Mouse (Mus musculus): Measurements from ENCODE around the gene Gsg1l. TPM values are rescaled to one million over a fixed set of nuclear protein-coding genes. Genes with fewer than 3 reads are reported as not detected.

The Gsg1l gene
- total RNA-seq, 2 experiments from 2014 or later, result not detected

DNA sequence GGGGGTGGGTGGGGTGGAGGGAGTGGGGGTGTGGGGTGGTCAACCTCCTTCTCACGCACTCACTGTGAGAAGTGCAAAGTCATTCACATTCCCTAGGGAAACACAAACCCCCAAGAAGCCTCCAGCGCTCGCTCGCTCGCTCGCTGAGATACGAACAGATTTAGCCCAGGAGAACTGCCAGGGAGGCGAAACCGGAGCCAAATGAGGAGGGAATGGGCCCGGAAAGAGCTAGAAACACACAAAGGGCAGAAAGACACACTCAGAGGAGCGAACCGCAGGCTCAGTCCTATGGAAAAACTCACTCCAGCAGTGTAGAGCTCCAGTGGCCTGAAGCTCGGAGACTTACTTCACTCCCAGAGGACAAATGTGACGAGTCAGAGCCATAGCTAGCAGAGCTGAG is 15.4 kb downstream of the Gsg1l start:
- H3K27ac ChIP-seq, result no peak overlapping the region
- peak; percentile 63 for DNase-seq
- H3K4me3 ChIP-seq, result peak overlapping the region; percentile 35
- no peak for TF ChIP-seq CTCF (IDR thresholded peaks at IDR 0.05)
- intact Hi-C loops (cut with DNase I), result no loop called here

DNA sequence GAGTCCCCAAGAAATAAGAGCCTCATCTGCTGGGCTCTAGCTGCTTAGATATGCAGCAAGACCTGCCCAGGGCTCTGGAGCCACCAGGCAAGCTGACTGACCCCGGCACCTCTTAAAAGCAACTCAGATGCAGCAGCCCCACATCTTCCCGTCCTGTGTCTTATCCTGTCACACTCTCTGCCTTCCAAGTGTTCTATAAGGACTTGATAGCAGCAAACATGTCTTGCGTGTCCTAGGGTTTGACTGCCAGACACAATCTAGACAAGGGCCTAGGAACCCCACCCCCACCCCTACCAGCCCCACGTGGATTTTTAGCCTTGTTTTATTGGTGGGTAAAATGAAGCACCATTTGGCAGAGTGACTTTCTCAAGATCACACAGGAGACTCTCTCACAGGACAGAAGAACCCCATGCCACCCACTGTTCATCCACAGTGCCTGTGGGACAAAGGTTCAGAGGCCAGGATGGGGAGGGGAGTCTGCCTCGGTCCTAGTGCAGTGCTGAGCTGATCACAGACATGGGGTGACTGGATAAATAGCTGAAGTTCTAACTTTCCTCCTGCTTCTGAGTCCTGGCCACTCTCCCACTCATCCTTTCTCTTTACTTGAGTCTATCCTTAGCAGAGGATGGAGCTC is 16.9 kb downstream of the Gsg1l start:
- no peak for DNase-seq

DNA sequence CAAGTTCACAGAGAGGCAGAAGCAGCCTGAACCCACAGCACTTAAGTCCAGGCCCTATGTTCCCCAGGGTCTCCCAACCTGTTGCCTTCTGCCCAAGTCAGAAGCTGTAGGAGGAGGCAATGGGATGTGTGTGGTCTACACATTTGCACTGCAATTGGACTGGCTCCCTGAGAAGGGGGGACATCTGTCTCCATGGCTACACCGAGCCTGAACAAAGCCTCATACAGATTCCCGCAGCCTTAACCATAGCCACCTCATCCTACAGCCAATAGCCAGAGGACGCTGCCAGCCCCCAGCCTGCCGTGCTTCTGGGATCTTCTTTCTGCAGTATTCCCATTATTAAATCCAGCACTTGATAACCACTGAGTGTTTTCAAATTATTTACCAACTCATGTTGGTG is 20.0 kb downstream of the Gsg1l start:
- intact Hi-C loops (cut with DNase I), result no loop called here
- H3K27ac ChIP-seq, result no peak overlapping the region
- no peak for TF ChIP-seq CTCF (IDR thresholded peaks at IDR 0.05)
- DNase-seq, result no peak
- no peak overlapping the region for H3K4me3 ChIP-seq

More for the DNA sequence above, 16.9 kb downstream of the Gsg1l start:
- H3K4me3 ChIP-seq, result no peak overlapping the region
- no peak for TF ChIP-seq CTCF (IDR thresholded peaks at IDR 0.05)
- intact Hi-C loops (cut with DNase I), result no loop called here
- H3K27ac ChIP-seq, result no peak overlapping the region

DNA sequence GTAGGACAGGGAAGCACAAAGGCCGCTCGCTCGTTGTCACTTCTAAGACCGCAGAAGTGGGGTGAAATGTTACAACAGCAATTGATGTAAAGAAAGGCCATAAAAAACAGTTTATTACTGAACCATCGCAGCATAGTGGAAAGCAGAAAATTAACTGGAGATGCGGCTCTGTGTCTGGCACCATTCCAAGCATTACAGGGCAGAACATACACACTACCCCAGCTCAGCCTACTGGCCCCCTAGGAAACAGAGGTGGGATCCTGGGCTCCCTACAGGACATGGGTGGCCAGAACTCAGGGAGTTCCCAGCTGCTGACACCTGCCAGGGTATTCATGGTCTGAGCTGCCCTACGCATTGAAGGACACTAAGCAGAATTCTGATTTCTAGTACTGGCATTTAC is 23.3 kb downstream of the Gsg1l start:
- intact Hi-C loops (cut with DNase I), result no loop called here
- no peak overlapping the region for H3K27ac ChIP-seq

DNA sequence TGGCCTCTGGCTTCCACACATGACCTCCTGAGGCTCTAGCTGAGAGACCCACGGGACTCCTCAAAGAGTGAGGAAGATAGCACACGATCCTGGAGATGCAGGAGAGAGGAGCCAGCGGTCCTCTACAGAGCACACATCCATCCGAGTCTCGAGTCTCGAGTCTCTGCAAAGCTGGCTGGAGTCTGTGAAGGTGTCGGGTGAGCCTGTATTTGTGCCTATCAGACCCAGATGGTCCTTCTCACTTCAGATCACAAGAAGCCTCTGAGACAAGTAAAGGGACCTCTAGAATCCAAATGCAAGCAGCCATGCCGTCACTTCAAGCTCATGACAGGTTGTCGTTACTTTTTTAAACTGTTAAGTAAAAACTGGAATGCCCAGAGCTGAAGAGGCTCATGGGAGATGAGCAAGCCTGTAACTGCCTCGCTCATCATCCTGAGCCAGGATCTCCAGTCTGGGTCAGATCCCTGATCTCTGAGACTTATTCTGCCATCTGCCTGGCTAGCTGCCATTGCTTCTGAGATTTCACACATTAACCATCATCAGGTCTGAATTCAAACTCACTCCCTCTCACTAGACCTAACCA is 24.8 kb downstream of the Gsg1l start:
- no peak for TF ChIP-seq CTCF (IDR thresholded peaks at IDR 0.05)
- intact Hi-C loops (cut with DNase I), result no loop called here
- Histone ChIP-seq H3K4me3 (no peak overlapping the region), H3K27ac (no peak overlapping the region)
- no peak for DNase-seq

More for the DNA sequence above, 23.3 kb downstream of the Gsg1l start:
- no peak overlapping the region for H3K4me3 ChIP-seq
- no peak for TF ChIP-seq CTCF (IDR thresholded peaks at IDR 0.05)
- DNase-seq, result no peak

DNA sequence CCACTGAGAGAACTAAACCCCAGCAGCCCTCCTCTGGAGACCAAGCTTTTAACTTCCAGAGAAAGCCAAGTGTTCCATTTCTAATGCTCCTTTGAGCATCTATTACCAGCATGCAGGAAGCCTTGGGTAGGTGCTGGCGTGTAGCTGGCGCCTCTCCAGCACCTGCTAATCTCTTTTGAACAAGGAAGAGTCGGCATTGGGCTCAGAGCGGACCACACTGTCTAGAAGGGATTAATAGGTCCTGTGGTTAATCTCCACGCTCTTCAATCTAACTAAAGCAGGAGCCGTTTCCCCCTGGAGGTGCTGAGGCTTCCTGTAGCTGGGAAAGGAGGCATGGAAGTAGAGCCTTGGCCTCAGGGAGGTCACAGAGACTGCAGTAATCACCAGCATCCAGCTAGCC is 27.6 kb downstream of the Gsg1l start:
- intact Hi-C loops (cut with DNase I), result no loop called here
- DNase-seq, result no peak
- H3K4me3 ChIP-seq, result no peak overlapping the region
- no peak overlapping the region for H3K27ac ChIP-seq
- no peak for TF ChIP-seq CTCF (IDR thresholded peaks at IDR 0.05)

DNA sequence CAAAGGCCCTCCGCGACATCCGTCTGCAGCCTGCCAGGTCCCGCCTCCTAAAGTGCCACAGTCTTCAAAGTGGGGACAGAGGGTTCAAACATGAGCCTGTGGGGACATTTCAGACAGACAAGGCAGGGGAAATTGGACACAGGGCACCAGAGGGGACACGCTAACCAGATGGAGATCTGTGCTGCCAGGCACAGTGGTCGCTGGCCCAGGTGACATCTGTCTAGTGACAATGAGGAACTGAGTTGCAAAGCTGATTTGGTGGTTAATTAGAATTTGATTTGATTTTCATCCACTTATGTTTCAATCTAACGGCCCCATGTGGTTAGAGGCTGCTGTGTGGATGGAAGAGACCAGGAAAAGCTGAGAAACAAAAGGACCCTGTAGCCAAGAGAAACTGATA is 28.6 kb downstream of the Gsg1l start:
- H3K4me3 ChIP-seq, result no peak overlapping the region
- DNase-seq, result no peak
- intact Hi-C loops (cut with DNase I), result no loop called here
- no peak for TF ChIP-seq CTCF (IDR thresholded peaks at IDR 0.05)
- no peak overlapping the region for H3K27ac ChIP-seq

DNA sequence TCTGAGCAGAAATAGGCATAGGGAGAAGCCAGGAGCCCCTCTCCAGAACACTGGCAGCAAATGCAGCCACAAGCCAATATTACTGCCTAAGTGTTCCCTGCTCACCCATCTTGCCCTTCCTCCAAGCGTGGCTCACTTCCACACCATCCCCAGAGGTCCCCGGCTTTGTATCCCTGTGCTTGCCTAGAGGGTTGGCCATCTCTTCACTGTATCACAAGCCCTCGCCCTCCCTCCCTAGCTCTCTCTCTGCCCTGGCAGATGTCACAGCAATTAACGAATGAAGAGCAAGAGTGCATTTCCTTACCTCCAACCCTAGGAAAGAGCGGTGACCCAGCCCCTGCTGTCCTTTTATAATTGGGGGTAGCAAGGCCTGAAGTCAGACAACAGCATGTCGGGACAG is 30.3 kb downstream of the Gsg1l start:
- DNase-seq, result no peak
- intact Hi-C loops (cut with DNase I), result no loop called here
- H3K4me3 ChIP-seq, result no peak overlapping the region
- H3K27ac ChIP-seq, result no peak overlapping the region
- TF ChIP-seq CTCF (IDR thresholded peaks at IDR 0.05), result no peak

DNA sequence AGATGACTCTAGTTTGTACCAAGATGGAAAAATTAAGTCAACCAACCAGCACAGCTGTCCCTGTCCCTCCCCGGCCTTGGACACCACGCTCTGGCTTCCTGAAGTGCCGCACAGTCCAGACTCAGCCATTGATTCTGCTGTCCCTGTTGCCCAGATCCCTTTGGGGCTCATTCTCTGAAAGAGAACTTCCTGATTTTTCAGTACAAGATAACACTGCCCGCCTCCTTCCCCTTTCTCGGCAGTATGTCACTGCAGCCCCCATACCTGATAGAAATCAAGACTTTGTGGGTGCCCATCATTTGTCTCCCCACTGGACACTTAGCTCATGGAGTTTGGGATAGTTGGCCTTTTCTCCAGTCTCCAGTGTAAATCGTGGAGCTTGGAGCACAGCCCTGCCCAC is 37.1 kb downstream of the Gsg1l start:
- Histone ChIP-seq H3K27ac (no peak overlapping the region), H3K4me3 (no peak overlapping the region)
- intact Hi-C loops (cut with DNase I), result no loop called here
- TF ChIP-seq CTCF (IDR thresholded peaks at IDR 0.05), result no peak
- DNase-seq, result no peak

DNA sequence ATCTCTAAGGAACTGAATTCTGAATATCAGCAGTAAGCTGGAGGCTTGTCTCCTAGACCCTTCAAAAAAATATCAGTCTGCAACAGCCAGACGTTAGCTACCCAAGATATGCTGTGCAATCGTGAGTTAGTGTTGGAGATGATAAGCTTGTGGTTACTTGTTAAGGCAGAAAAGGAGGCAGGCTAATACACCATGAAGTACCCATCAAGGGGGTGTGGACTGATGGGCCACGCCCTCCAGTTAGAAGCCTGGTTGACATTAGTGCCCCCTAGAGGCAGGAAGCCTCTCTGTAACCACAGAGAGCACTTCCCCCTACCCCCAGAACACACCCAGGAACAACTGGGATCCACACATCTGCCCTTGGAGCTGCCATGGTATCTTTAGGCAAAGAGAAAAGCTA is 39.9 kb downstream of the Gsg1l start:
- Histone ChIP-seq H3K4me3 (no peak overlapping the region), H3K27ac (no peak overlapping the region)
- TF ChIP-seq CTCF (IDR thresholded peaks at IDR 0.05), result peak; percentile 63
- intact Hi-C loops (cut with DNase I), result no loop called here
- DNase-seq, result peak; percentile 45

DNA sequence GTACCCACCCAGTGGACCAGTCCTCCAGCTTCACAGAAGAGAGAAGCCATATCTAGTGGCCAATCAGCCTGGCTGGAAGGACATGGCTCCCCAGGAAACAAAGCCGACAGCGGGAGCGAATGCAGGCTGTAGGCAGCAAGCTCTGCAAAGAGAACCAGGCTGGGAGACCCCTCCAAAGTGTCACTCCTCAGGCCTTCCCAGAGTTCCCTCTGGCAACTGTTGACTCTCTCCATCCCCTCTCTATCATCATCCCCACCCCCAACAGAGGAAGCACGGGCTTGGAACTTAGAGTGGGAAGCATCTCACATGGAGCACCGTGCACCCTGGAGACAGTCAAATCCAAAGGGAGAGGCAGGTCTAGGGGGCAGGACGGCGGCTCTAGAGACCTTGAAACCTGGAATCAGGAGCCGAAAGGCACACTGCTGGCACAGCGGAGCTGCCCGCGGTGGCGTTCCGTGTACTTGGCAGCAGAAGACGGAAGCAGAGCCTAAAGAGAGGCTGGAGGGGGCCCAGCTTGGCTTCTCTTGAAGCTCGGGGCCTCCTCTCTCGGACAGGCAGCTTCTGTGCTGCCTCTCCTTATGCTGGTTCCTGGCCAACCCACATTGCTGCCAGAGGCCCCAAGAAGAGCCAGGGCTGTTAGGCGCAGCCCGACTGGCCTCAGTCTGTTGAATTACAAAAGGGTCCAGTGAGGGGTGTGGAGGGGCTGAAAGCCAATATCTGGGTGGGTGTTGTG is 41.3 kb downstream of the Gsg1l start:
- intact Hi-C loops (cut with DNase I), result no loop called here
- Histone ChIP-seq H3K27ac (no peak overlapping the region), H3K4me3 (0 out of 2 replicates have a peak overlapping the region, but pooled peaks have one; percentile 9)
- DNase-seq, result peak; percentile 66
- no peak for TF ChIP-seq CTCF (IDR thresholded peaks at IDR 0.05)

DNA sequence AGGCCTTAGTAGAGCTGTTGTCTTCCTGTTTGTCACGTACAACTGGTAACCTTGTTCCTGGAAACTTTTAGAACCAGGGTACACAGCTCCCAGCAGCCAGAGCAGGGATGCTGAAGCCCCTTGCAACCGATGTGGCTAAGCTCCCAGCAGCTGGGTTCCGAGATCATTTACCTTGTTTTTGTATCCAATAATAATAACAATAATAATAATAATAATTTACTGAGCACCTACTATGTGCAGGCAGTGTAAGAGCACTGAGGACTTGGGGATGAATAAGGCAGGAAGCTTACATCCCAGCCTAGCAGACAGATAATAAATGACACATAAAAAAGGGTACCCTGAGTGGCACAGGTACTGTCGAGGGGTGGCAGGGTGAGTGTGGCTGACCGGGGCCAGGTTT is 42.4 kb downstream of the Gsg1l start:
- intact Hi-C loops (cut with DNase I), result no loop called here
- no peak for TF ChIP-seq CTCF (IDR thresholded peaks at IDR 0.05)
- no peak overlapping the region for H3K27ac ChIP-seq

DNA sequence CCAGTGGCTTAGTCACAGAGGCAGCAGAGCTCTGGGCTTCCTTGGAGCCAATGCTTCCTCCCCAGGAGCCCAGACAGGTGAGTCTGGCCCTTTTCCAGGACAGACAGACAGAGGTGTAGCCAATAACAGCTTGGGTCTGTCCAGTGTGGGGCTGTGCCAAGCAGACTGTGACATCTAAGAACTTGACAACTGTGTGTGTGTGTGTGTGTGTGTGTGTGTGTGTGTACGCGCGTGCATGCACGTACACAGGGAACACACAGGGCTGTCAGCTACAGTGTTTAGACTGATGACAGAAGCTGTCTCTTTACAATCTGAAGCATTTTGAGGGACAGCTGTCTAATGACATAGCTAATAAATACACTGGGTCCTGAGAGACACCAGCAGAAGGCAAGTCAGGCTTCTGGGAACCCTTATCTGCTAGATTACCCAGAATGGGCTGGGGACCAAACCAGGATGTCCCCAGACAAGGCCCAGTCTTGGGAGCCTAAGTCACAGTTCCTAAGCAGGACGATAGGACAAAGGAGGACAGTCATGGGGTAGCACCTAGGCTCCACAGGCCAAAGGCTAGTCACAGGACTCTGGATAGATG is 42.9 kb downstream of the Gsg1l start:
- intact Hi-C loops (cut with DNase I), result no loop called here
- no peak overlapping the region for H3K4me3 ChIP-seq
- no peak overlapping the region for H3K27ac ChIP-seq
- TF ChIP-seq CTCF (IDR thresholded peaks at IDR 0.05), result no peak
- DNase-seq, result no peak

More for the DNA sequence above, 42.4 kb downstream of the Gsg1l start:
- no peak overlapping the region for H3K4me3 ChIP-seq
- no peak for DNase-seq

Measured in gastrocnemius, adult 2 months (tissue).